Mouse (Mus musculus): Measurements from ENCODE around the gene Bcor. TPM values are rescaled to one million over a fixed set of nuclear protein-coding genes. Genes with fewer than 3 reads are reported as not detected.

Bcor gene
- polyA plus RNA-seq, 1 experiment from 2014 or later, result 14.7 TPM

DNA sequence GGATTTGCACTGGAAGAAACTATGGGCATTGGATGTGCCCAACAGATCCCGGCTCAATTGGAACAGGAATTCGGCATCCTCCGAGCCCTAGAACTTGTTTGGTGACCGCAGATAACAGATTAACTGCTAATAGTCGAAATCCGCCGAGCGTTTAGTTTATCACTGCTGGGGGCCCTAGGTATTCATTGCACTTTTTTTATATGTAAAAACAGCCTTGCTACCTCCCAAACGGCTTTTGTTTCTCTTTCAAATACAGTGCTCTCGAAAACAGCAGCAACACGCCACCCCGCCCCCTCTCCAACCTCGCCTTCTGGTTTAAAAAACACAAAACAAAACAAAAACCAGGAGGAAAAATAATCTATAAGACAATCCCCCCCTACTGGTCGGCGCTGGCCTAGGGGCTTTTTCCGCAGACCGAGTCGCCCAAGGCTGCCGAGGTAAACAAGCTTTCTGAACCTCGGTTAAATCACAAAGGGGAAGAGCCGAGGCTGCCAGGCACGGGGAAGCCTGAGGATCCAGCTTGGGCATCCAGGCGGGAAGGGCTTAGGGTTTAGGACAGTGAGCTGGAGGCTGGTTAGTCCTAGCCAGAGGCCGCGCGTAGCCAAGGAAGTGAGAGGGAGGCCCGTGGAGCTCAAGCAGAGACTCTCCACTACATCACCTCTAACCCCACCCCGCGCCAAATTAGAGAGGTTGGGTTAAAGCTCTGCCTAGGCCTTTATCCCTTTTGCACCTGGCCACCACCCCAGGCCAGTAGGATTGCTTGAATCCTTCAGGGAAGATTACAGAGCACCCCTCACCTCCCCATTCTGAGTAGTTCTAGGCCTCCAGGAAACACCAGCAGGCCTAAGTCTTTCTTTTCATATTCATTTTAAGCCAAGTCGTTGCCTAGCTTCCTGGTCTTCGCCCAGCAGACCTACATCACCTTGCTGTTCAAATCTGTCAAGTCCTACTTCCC is 6.7 kb downstream of the Bcor start:
- peaks cover 12% of the 10 kb centered on the region for H3K4me1 ChIP-seq (ENCODE audit: control insufficient read depth, insufficient read depth, low read length)
- WGBS, result 16% methylated on average over 31 of the region's 31 CpGs
- no peak overlapping the region for H3K4me2 ChIP-seq (ENCODE audit: low read length)

DNA sequence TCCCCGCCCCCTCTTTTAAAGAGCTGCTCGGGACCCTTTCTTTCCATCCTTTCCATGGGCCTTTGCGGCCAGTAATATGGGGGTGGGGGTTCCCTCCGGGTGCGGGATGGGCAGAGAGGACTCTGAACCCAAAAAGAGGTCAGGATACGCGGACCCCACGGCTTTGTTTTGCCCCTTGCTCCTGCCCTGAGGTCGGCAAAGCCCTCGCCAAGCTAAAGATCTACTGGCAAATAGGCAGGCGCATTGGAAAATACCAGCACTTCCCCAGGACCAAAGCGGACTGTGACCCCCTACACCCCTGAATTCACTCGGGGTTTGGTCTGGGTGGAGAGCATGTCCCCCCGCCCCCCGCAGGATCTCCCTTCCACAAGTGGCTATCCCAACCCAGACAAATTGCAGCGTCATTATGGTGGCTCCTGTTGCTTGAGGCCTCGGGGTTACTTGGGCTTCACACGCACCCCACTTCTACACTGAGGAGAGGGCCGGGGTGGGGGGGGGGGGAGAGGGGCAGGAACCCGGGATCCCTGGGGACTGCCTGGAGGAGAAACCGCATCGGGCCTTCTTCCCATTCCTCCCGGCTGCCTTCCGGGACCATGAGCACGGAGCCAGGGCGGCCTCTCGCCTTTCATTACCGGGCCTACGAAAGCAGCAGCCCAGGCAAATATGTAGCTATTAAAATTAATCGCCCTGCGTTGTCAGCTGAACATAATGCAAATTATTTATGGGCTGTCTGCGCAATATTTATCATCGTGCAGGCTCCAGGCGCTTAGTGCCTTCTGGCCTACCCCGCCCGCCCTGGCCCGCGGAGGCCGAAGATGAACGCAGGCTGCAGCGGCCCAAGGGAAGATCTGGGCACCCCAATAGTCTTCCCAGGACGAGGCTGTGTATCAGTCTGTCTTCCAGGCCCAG is 7.9 kb downstream of the Bcor start:
- H3K27ac ChIP-seq (ENCODE audit: low read length), result no peak overlapping the region
- no peaks in the 10 kb centered on the region for H3K9me3 ChIP-seq (replicated peaks; ENCODE audit: control insufficient read depth, low read length, poor library complexity, severe bottlenecking)
- peaks cover 22% of the 10 kb centered on the region; the same call in 1 of the 2 replicates for H3K27me3 ChIP-seq (ENCODE audit: control insufficient read depth, insufficient read depth, low read depth, low read length)
- peak overlapping the region; percentile 58 for H3K4me2 ChIP-seq (ENCODE audit: low read length)
- no peaks in the 10 kb centered on the region for H3K36me3 ChIP-seq (ENCODE audit: control insufficient read depth, insufficient read depth, low read length)
- peak overlapping the region; percentile 51; the same call in 1 of the 2 replicates for H3K9ac ChIP-seq (ENCODE audit: low read depth, low read length)
- H3K4me1 ChIP-seq (ENCODE audit: control insufficient read depth, insufficient read depth, low read length), result peaks cover 10% of the 10 kb centered on the region
- peak overlapping the region; percentile 33 for H3K4me3 ChIP-seq (ENCODE audit: low read depth, low read length)
- 19% methylated on average over 38 of the region's 42 CpGs for WGBS
- 0 out of 2 replicates have a peak, but pooled peaks have one; percentile 16 for ATAC-seq

More for the DNA sequence above, 6.7 kb downstream of the Bcor start:
- no peak overlapping the region for H3K9ac ChIP-seq (ENCODE audit: low read depth, low read length)
- H3K9me3 ChIP-seq (replicated peaks; ENCODE audit: control insufficient read depth, low read length, poor library complexity, severe bottlenecking), result no peaks in the 10 kb centered on the region
- H3K27ac ChIP-seq (ENCODE audit: low read length), result no peak overlapping the region
- no peaks in the 10 kb centered on the region for H3K36me3 ChIP-seq (ENCODE audit: control insufficient read depth, insufficient read depth, low read length)
- H3K27me3 ChIP-seq (ENCODE audit: control insufficient read depth, insufficient read depth, low read depth, low read length), result peaks cover 26% of the 10 kb centered on the region; the same call in 1 of the 2 replicates
- ATAC-seq, result no peak
- H3K4me3 ChIP-seq (ENCODE audit: low read depth, low read length), result no peak overlapping the region

DNA sequence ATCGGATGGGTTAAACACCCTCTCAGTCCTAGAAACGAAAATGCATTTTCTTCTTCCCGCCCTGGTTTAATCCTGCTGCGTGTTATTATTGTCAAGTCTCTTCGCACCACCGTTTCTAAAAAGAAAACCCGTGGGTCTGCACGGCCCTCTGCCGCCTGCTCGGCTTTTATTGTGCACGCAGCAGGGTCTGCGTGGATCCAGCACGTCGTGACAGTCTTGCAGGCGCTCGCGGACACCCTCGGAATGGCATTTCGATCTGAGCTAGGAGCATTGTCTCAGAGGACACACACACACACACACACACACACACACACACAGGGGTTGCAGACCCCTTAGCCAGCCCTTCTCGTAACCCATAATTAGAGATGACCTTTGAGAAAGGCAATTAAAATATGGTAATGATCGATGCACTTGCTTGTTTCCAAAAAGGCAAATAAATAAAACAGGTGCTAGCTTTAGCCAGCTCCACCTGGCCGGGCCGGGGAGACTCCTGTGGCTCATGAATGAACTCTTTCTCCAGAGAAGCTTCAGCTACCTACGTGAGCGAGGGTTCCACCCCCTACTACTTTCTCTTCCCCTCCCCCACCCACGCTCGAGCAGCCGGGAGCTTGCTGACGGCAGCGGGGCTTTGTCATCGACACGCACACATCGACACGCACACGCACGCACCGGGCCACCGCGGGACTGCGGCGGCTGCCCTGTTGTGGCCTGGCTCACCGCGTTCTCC is 8.7 kb downstream of the Bcor start:
- Histone ChIP-seq H3K9ac (ENCODE audit: low read depth, low read length) (peak overlapping the region; percentile 51; the same call in 1 of the 2 replicates), H3K4me1 (ENCODE audit: control insufficient read depth, insufficient read depth, low read length) (peaks cover 10% of the 10 kb centered on the region), H3K4me2 (ENCODE audit: low read length) (peak overlapping the region; percentile 58), H3K9me3 (replicated peaks; ENCODE audit: control insufficient read depth, low read length, poor library complexity, severe bottlenecking) (no peaks in the 10 kb centered on the region), H3K4me3 (ENCODE audit: low read depth, low read length) (peak overlapping the region; percentile 33), H3K27ac (ENCODE audit: low read length) (no peak overlapping the region), H3K36me3 (ENCODE audit: control insufficient read depth, insufficient read depth, low read length) (no peaks in the 10 kb centered on the region), H3K27me3 (ENCODE audit: control insufficient read depth, insufficient read depth, low read depth, low read length) (peaks cover 21% of the 10 kb centered on the region; the same call in 1 of the 2 replicates)
- WGBS, result 4% methylated on average over 39 of the region's 43 CpGs
- peak; percentile 69 for ATAC-seq

DNA sequence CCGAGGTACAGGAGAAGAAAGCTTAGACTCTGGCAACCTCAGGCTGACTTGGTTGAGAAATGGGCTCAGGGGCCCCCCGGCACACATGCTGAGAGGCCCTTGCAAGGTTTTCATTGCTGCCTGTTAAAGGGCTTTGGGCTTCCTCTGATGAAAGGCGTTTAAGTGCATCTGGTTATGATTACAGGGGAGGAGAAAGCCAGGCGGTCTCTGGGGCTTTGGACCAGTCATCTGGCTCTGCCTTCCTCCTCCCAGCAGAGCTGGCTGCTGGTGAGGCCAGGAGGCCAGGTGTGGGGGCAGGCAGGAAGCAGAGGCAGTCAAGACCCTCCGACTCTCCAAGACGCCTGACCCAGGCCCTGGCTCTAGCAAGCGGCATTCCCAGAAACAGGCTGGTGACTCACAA is 9.7 kb downstream of the Bcor start:
- 29% methylated on average over 7 of the region's 7 CpGs for WGBS
- Histone ChIP-seq H3K9me3 (replicated peaks; ENCODE audit: control insufficient read depth, low read length, poor library complexity, severe bottlenecking) (no peaks in the 10 kb centered on the region), H3K27me3 (ENCODE audit: control insufficient read depth, insufficient read depth, low read depth, low read length) (peaks cover 18% of the 10 kb centered on the region; the same call in 1 of the 2 replicates), H3K4me3 (ENCODE audit: low read depth, low read length) (no peak overlapping the region), H3K9ac (ENCODE audit: low read depth, low read length) (no peak overlapping the region), H3K4me2 (ENCODE audit: low read length) (peak overlapping the region; percentile 5; the same call in 1 of the 2 replicates), H3K36me3 (ENCODE audit: control insufficient read depth, insufficient read depth, low read length) (no peaks in the 10 kb centered on the region), H3K4me1 (ENCODE audit: control insufficient read depth, insufficient read depth, low read length) (peaks cover 7% of the 10 kb centered on the region; the same call in 1 of the 2 replicates), H3K27ac (ENCODE audit: low read length) (no peak overlapping the region)
- ATAC-seq, result no peak

GRCm38 (mm10) chrX:12146263-12146662 is 13.9 kb downstream of the Bcor start:
- H3K27me3 ChIP-seq (ENCODE audit: control insufficient read depth, insufficient read depth, low read depth, low read length), result peaks cover 2% of the 10 kb centered on the region; the same call in 1 of the 2 replicates
- ATAC-seq, result no peak
- H3K36me3 ChIP-seq (ENCODE audit: control insufficient read depth, insufficient read depth, low read length), result no peaks in the 10 kb centered on the region
- no peaks in the 10 kb centered on the region; the same call in 1 of the 2 replicates for H3K4me1 ChIP-seq (ENCODE audit: control insufficient read depth, insufficient read depth, low read length)
- no peak overlapping the region for H3K9ac ChIP-seq (ENCODE audit: low read depth, low read length)
- no peak overlapping the region for H3K27ac ChIP-seq (ENCODE audit: low read length)
- no peak overlapping the region for H3K4me2 ChIP-seq (ENCODE audit: low read length)
- no peaks in the 10 kb centered on the region for H3K9me3 ChIP-seq (replicated peaks; ENCODE audit: control insufficient read depth, low read length, poor library complexity, severe bottlenecking)
- no peak overlapping the region for H3K4me3 ChIP-seq (ENCODE audit: low read depth, low read length)
- WGBS, result 83% methylated on average over 2 of the region's 2 CpGs

GRCm38 (mm10) chrX:12142832-12143231 is 17.3 kb downstream of the Bcor start:
- Histone ChIP-seq H3K4me3 (ENCODE audit: low read depth, low read length) (no peak overlapping the region), H3K9ac (ENCODE audit: low read depth, low read length) (no peak overlapping the region), H3K27ac (ENCODE audit: low read length) (no peak overlapping the region), H3K36me3 (ENCODE audit: control insufficient read depth, insufficient read depth, low read length) (no peaks in the 10 kb centered on the region), H3K4me2 (ENCODE audit: low read length) (no peak overlapping the region), H3K4me1 (ENCODE audit: control insufficient read depth, insufficient read depth, low read length) (peaks cover 2% of the 10 kb centered on the region; the same call in 1 of the 2 replicates), H3K9me3 (replicated peaks; ENCODE audit: control insufficient read depth, low read length, poor library complexity, severe bottlenecking) (no peaks in the 10 kb centered on the region), H3K27me3 (ENCODE audit: control insufficient read depth, insufficient read depth, low read depth, low read length) (peaks cover 16% of the 10 kb centered on the region)
- no peak for ATAC-seq
- 76% methylated on average over 5 of the region's 5 CpGs for WGBS

GRCm38 (mm10) chrX:12140086-12140740 is 19.9 kb downstream of the Bcor start:
- no peaks in the 10 kb centered on the region for H3K9me3 ChIP-seq (replicated peaks; ENCODE audit: control insufficient read depth, low read length, poor library complexity, severe bottlenecking)
- H3K4me1 ChIP-seq (ENCODE audit: control insufficient read depth, insufficient read depth, low read length), result peaks cover 2% of the 10 kb centered on the region
- no peak overlapping the region for H3K27ac ChIP-seq (ENCODE audit: low read length)
- peak overlapping the region; percentile 53 for H3K9ac ChIP-seq (ENCODE audit: low read depth, low read length)
- no peaks in the 10 kb centered on the region for H3K36me3 ChIP-seq (ENCODE audit: control insufficient read depth, insufficient read depth, low read length)
- peak overlapping the region; percentile 57 for H3K4me2 ChIP-seq (ENCODE audit: low read length)
- H3K4me3 ChIP-seq (ENCODE audit: low read depth, low read length), result peak overlapping the region; percentile 32
- peaks cover 22% of the 10 kb centered on the region for H3K27me3 ChIP-seq (ENCODE audit: control insufficient read depth, insufficient read depth, low read depth, low read length)
- WGBS, result 4% methylated on average over 46 of the region's 51 CpGs
- no peak for ATAC-seq

DNA sequence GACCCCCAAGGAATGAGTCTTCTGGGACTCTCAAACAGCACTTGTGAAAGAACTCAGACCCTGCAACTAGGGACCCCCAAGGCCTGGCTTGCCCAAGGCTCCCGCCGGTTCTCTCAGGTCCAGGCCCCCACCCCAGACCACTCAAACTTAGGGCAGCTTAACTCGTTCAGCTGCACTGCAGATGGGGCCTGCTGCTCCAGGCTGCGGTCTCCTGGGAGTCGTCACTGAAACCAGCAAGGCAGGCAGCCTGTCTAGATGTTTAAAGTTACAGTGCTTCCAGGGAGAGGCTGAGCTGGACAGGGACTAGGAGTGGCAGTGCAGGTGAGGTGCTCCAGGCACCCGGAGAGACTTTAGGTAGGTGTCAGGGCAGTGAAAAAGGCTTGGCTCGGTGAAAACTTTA is 21.9 kb downstream of the Bcor start:
- Histone ChIP-seq H3K4me3 (ENCODE audit: low read depth, low read length) (no peak overlapping the region), H3K4me2 (ENCODE audit: low read length) (no peak overlapping the region), H3K36me3 (ENCODE audit: control insufficient read depth, insufficient read depth, low read length) (no peaks in the 10 kb centered on the region), H3K9ac (ENCODE audit: low read depth, low read length) (no peak overlapping the region), H3K27ac (ENCODE audit: low read length) (no peak overlapping the region), H3K4me1 (ENCODE audit: control insufficient read depth, insufficient read depth, low read length) (peaks cover 10% of the 10 kb centered on the region), H3K27me3 (ENCODE audit: control insufficient read depth, insufficient read depth, low read depth, low read length) (peaks cover 29% of the 10 kb centered on the region), H3K9me3 (replicated peaks; ENCODE audit: control insufficient read depth, low read length, poor library complexity, severe bottlenecking) (no peaks in the 10 kb centered on the region)
- WGBS, result 22% methylated on average over 7 of the region's 7 CpGs
- no peak for ATAC-seq
